Mouse (Mus musculus): ENCODE measurements around the gene Nhlh1.

- TF ChIP-seq CTCF (IDR thresholded peaks at IDR 0.05; ENCODE audit: borderline replicate concordance, insufficient read depth, low read depth, low read length) = no peak
- no peak for TF ChIP-seq POLR2A (IDR thresholded peaks at IDR 0.05; ENCODE audit: borderline replicate concordance, insufficient read depth, low read length)
These were observed 948 bp upstream of the Nhlh1 start for GRCm38 (mm10) chr1:172058321-172058720.
